Mouse (Mus musculus) gonadal fat pad, adult 2 months (tissue): ENCODE results near the gene C2cd2. TPM values are rescaled to one million over a fixed set of nuclear protein-coding genes. Genes with fewer than 3 reads are reported as not detected.

ENCODE experiments used
- DNase-seq: peaks from one replicate; pipeline ENCODE4 v3.0.0-alpha.2; 2012; ENCODE audit warnings: low read depth
- polyA plus RNA-seq: library from polyadenylated mRNA; depleted of rRNA; stranded (reverse); fragments of >200 nt; gene quantifications from 2 replicates; pipeline ENCODE4 v1.2.3, GENCODE M21; 2012; rRNA removed

The C2cd2 gene
- polyA plus RNA-seq, 1 experiment = 13.2 TPM

GRCm38 (mm10) chr16:97808881-97809280 lies 153.5 kb downstream of the C2cd2 start:
- DNase-seq = no peak

GRCm38 (mm10) chr16:97805646-97806045 lies 156.8 kb downstream of the C2cd2 start:
- DNase-seq = no peak

Other genes with a start within 250 kb of the C2cd2 start
- gene Ripk4, start 198.8 kb downstream of the C2cd2 start, polyA plus RNA-seq = 16.5 and 17.0 TPM in 2 replicates
- 8.4 and 8.6 TPM in 2 replicates for gene Prdm15, start 110.7 kb downstream of the C2cd2 start, polyA plus RNA-seq
- 14.6 and 17.5 TPM in 2 replicates for gene Zbtb21, start within 50 bp of the C2cd2 start, polyA plus RNA-seq
- gene B230307C23Rik, start 34.7 kb upstream of the C2cd2 start, polyA plus RNA-seq = 5.4 and 5.8 TPM in 2 replicates
- 4.1 and 4.6 TPM in 2 replicates for gene A630089N07Rik, start 119.9 kb upstream of the C2cd2 start, polyA plus RNA-seq